In the genomic region with DNA sequence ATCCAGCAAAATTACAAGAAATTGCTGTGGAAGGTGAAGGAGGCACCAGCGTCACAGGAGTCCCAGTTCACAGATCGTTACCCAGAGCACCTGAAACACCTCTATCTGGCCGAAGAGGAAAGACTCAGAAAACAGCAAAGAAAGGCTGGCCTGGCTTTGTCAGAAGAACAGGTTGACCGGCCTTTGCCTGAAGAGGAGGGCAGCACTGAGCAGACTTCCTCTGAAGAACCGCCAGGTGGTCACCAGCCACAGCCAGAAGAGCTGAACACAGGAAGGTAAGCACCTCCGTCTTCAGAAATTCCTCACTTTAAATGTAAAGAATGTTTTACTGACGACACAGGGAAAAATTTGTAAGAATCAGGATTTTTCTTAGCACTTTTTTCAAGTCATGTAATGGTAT, we compare ENCODE assay signal across 8 mouse cellular contexts. TPM values are rescaled to one million over a fixed set of nuclear protein-coding genes. Genes with fewer than 3 reads are reported as not detected.
DNase-seq lines count a peak whose midpoint lies in the region; ATAC-seq and TF ChIP-seq lines count a peak whose summit lies in the region.

No protein-coding gene starts in this region.

- H3K27ac ChIP-seq in lung, embryonic 15.5 days = no peak overlapping the region
- H3K27ac ChIP-seq in embryonic facial prominence, embryonic 15.5 days (replicated peaks) = no peak overlapping the region
- H3K27ac ChIP-seq in limb, embryonic 12.5 days = no peak overlapping the region
- no peak overlapping the region for H3K27ac ChIP-seq in stomach, embryonic 14.5 days (ENCODE audit: low read length)
- H3K27ac ChIP-seq in thymus, adult 2 months (ENCODE audit: control insufficient read depth, insufficient read depth, low read length) = no peak overlapping the region

- TF ChIP-seq POLR2A in thymus, adult 2 months (IDR thresholded peaks at IDR 0.05; ENCODE audit: control insufficient read depth, extremely low read depth, insufficient read depth, low read length, poor library complexity) = no peak

- ATAC-seq in lung, embryonic 15.5 days (ENCODE audit: borderline replicate concordance, extremely low read depth, low FRiP score, low TSS enrichment) = no peak
- no peak for ATAC-seq in embryonic facial prominence, embryonic 15.5 days (ENCODE audit: insufficient number of reproducible peaks, low FRiP score, low TSS enrichment, low read depth)
- ATAC-seq in limb, embryonic 12.5 days (ENCODE audit: insufficient number of reproducible peaks, insufficient read depth, low FRiP score, low TSS enrichment, low read depth) = no peak
- ATAC-seq in stomach, embryonic 14.5 days (ENCODE audit: insufficient number of reproducible peaks, insufficient read depth, low FRiP score, low read depth) = no peak

- no peaks in the 10 kb centered on the region for H3K9me3 ChIP-seq in lung, embryonic 15.5 days
- no peaks in the 10 kb centered on the region for H3K9me3 ChIP-seq in embryonic facial prominence, embryonic 15.5 days (replicated peaks)
- H3K9me3 ChIP-seq in limb, embryonic 12.5 days = no peaks in the 10 kb centered on the region
- H3K9me3 ChIP-seq in stomach, embryonic 14.5 days (ENCODE audit: control insufficient read depth, low read depth, low read length) = no peaks in the 10 kb centered on the region

- H3K4me1 ChIP-seq in lung, embryonic 15.5 days = peaks cover 11% of the 10 kb centered on the region
- peaks cover 9% of the 10 kb centered on the region for H3K4me1 ChIP-seq in embryonic facial prominence, embryonic 15.5 days
- H3K4me1 ChIP-seq in limb, embryonic 12.5 days (replicated peaks) = peaks cover 9% of the 10 kb centered on the region
- no peaks in the 10 kb centered on the region for H3K4me1 ChIP-seq in stomach, embryonic 14.5 days (ENCODE audit: control insufficient read depth, insufficient read depth, low read length)
- peaks cover 4% of the 10 kb centered on the region; the same call in 1 of the 2 replicates for H3K4me1 ChIP-seq in thymus, adult 2 months (replicated peaks; ENCODE audit: control insufficient read depth, insufficient read depth, low read length)

- DNase-seq in lung, postnatal 10 days = no peak
- DNase-seq in adrenal gland, postnatal 14 days = no peak
- no peak for DNase-seq in gastrocnemius, postnatal 4 days (ENCODE audit: low spot score in 2 of 2)
- no peak for DNase-seq in thymus, adult 2 months

- peak overlapping the region; percentile 63; the same call in 1 of the 2 replicates for H3K4me2 ChIP-seq in lung, embryonic 15.5 days
- peak overlapping the region; percentile 50; the same call in 1 of the 2 replicates for H3K4me2 ChIP-seq in embryonic facial prominence, embryonic 15.5 days (replicated peaks)
- H3K4me2 ChIP-seq in limb, embryonic 12.5 days = peak overlapping the region; percentile 73
- H3K4me2 ChIP-seq in stomach, embryonic 14.5 days (replicated peaks; ENCODE audit: low read depth, low read length) = peak overlapping the region; percentile 74

- peak overlapping the region; percentile 91; the same call in 1 of the 2 replicates for H3K4me3 ChIP-seq in lung, embryonic 15.5 days
- peak overlapping the region; percentile 89 for H3K4me3 ChIP-seq in embryonic facial prominence, embryonic 15.5 days (replicated peaks)
- peak overlapping the region; percentile 75 for H3K4me3 ChIP-seq in limb, embryonic 12.5 days (replicated peaks)
- no peak overlapping the region; the same call in 1 of the 2 replicates for H3K4me3 ChIP-seq in stomach, embryonic 14.5 days (ENCODE audit: low read depth, low read length)
- no peak overlapping the region for H3K4me3 ChIP-seq in thymus, adult 2 months (ENCODE audit: control insufficient read depth, insufficient read depth, low read length)

- no peaks in the 10 kb centered on the region for H3K27me3 ChIP-seq in lung, embryonic 15.5 days
- no peaks in the 10 kb centered on the region for H3K27me3 ChIP-seq in embryonic facial prominence, embryonic 15.5 days
- H3K27me3 ChIP-seq in limb, embryonic 12.5 days = no peaks in the 10 kb centered on the region
- H3K27me3 ChIP-seq in stomach, embryonic 14.5 days (ENCODE audit: control insufficient read depth, insufficient read depth, low read length) = no peaks in the 10 kb centered on the region
- no peaks in the 10 kb centered on the region for H3K27me3 ChIP-seq in thymus, adult 2 months (ENCODE audit: control insufficient read depth, insufficient read depth, low read length)

- H3K36me3 ChIP-seq in lung, embryonic 15.5 days = peaks cover 42% of the 10 kb centered on the region
- peaks cover 43% of the 10 kb centered on the region for H3K36me3 ChIP-seq in embryonic facial prominence, embryonic 15.5 days
- peaks cover 48% of the 10 kb centered on the region for H3K36me3 ChIP-seq in limb, embryonic 12.5 days
- peaks cover 33% of the 10 kb centered on the region for H3K36me3 ChIP-seq in stomach, embryonic 14.5 days (ENCODE audit: control insufficient read depth, insufficient read depth, low read length)
- H3K36me3 ChIP-seq in thymus, adult 2 months (ENCODE audit: control insufficient read depth, insufficient read depth, low read length) = peaks cover 25% of the 10 kb centered on the region

- 71% methylated on average over 7 of the region's 7 CpGs for WGBS in lung, embryonic 15.5 days
- WGBS in embryonic facial prominence, embryonic 15.5 days = 76% methylated on average over 7 of the region's 7 CpGs
- WGBS in limb, embryonic 12.5 days = 83% methylated on average over 7 of the region's 7 CpGs
- WGBS in stomach, embryonic 14.5 days = 80% methylated on average over 7 of the region's 7 CpGs
- WGBS in thymus, adult 2 months = 94% methylated on average over 7 of the region's 7 CpGs

- no peak for TF ChIP-seq CTCF in thymus, adult 2 months (IDR thresholded peaks at IDR 0.05; ENCODE audit: borderline replicate concordance, control insufficient read depth, extremely low read depth, insufficient read depth, low read length, poor library complexity)

- no peak overlapping the region for H3K9ac ChIP-seq in lung, embryonic 15.5 days
- H3K9ac ChIP-seq in embryonic facial prominence, embryonic 15.5 days = no peak overlapping the region
- no peak overlapping the region for H3K9ac ChIP-seq in limb, embryonic 12.5 days (replicated peaks)
- no peak overlapping the region for H3K9ac ChIP-seq in stomach, embryonic 14.5 days (replicated peaks; ENCODE audit: low read depth, low read length)

RNA-seq across cellular contexts. Expression of a gene that starts 1.4 kb away (rescaled TPM):
- 12.6 and 13.1 TPM in 2 replicates for polyA plus RNA-seq in lung, embryonic 15.5 days (2015; fragmentation: Nextera tagmentation; extraction: Ambion mirVana)
- 9.4 and 12.0 TPM in 2 replicates for polyA plus RNA-seq in embryonic facial prominence, embryonic 15.5 days (2015; fragmentation: Nextera tagmentation; extraction: Ambion mirVana)
- polyA plus RNA-seq in limb, embryonic 12.5 days (2016; fragmentation: Nextera tagmentation; extraction: Ambion mirVana) = 12.7 and 14.2 TPM in 2 replicates
- polyA plus RNA-seq in stomach, embryonic 14.5 days (2014; fragmentation: Nextera tagmentation; extraction: Ambion mirVana) = 16.0 and 16.5 TPM in 2 replicates
- 8.3 and 10.7 TPM in 2 replicates for total RNA-seq in adrenal gland, postnatal 14 days (2021)
- 1 to 10 TPM; 8.2 to 8.4 TPM for total RNA-seq in gastrocnemius, postnatal 4 days (2021)
- polyA plus RNA-seq in thymus, adult 2 months (2012; rRNA removed) = 5.9 and 8.7 TPM in 2 replicates

RNA-seq across cellular contexts. Expression of a gene that starts 1.7 kb away (rescaled TPM):
- 54.1 and 60.2 TPM in 2 replicates for polyA plus RNA-seq in lung, embryonic 15.5 days (2015; fragmentation: Nextera tagmentation; extraction: Ambion mirVana)
- 63.0 and 64.1 TPM in 2 replicates for polyA plus RNA-seq in embryonic facial prominence, embryonic 15.5 days (2015; fragmentation: Nextera tagmentation; extraction: Ambion mirVana)
- polyA plus RNA-seq in limb, embryonic 12.5 days (2016; fragmentation: Nextera tagmentation; extraction: Ambion mirVana) = 68.0 and 69.0 TPM in 2 replicates
- 54.4 and 58.0 TPM in 2 replicates for polyA plus RNA-seq in stomach, embryonic 14.5 days (2014; fragmentation: Nextera tagmentation; extraction: Ambion mirVana)
- 17.4 and 20.0 TPM in 2 replicates for total RNA-seq in adrenal gland, postnatal 14 days (2021)
- total RNA-seq in gastrocnemius, postnatal 4 days (2021) = 10 to 100 TPM; 19.7 to 20.0 TPM
- polyA plus RNA-seq in thymus, adult 2 months (2012; rRNA removed) = 8.6 and 10.3 TPM in 2 replicates

Comparison
In these comparisons a context has a peak if more than half of its experiments do, and no peak if none do; other contexts are left out.
1. H3K4me3 ChIP-seq: peak in lung, embryonic 15.5 days (single experiment), embryonic facial prominence, embryonic 15.5 days (single experiment) and limb, embryonic 12.5 days (single experiment); none in stomach, embryonic 14.5 days (single experiment) and thymus, adult 2 months (single experiment).
2. Peak in every context shown above with its lines, with median percentiles within 50 percentile points of each other: H3K4me2 ChIP-seq.